Mouse (Mus musculus) spleen, postnatal 36 days (tissue): ENCODE measurements around the gene Gm11034.
A peak's percentile ranks its signal among the peaks of the same experiment; 100 is the strongest.

ENCODE experiments used
- DNase-seq, 2 experiments: peaks; one replicate each; pipeline ENCODE4 v3.0.0; 2022; ENCODE audit warnings: low spot score in 2 of 2, mixed read lengths in 1 of 2

The Gm11034 gene

DNA sequence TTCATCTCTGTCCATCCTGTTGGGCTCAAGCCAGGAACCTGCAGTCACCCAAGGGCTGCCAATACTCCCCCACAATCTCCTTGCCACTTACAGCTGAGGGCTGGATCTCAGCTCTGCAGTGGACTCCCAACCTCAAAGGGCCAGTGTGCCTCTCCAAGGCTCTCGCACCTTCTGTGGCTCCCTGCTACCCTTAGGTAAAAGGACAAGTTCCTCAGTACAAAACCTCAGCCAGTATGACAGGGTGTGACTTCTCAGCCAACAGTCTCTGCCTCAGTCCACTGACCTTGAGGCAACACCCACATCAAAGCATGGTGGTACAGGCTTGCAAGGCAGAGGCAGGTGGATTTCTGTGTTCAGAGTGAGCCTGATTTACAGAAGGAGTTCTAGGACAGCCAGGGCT is 1.6 kb downstream of the Gm11034 start:
- peak; percentile 59 to 62 for DNase-seq

DNA sequence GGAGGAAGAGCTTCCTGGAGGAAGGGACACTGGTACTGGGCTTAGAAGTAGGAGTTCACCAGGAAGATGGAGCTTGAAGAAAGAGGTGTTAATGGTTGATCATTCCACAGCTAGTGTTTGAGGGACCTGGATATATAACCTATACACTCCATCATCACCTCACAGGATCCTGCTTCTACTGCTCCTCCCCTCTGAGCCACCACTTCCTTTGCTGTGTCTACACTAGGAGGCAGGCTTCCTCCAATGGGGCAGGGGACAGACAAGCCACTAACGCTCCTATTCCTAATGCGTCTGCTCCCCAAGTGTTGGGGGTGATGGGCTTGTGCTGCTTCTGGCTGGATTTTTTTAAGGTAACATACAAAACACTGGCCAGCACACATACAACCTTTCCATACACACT is 2.7 kb downstream of the Gm11034 start:
- no peak for DNase-seq

DNA sequence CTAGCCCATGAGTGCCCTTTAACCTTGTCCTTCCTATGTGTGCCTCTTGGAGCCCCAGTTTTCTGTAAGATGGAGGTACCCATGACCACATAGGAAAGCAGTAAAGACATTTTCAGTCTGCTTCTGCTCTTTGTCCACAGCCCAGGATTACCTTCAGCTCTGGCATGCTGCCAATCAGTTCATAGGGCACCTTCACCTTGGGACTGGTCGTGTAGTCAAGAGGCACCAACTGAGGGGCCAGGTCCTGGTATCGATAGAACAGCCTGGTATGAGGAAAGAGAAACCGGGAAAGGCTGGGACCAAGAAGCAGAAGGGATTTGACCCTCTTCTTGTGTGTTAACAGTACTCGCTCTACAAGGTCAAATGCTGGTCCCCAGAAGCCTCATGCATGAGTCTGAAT is 3.2 kb downstream of the Gm11034 start:
- DNase-seq = no peak

DNA sequence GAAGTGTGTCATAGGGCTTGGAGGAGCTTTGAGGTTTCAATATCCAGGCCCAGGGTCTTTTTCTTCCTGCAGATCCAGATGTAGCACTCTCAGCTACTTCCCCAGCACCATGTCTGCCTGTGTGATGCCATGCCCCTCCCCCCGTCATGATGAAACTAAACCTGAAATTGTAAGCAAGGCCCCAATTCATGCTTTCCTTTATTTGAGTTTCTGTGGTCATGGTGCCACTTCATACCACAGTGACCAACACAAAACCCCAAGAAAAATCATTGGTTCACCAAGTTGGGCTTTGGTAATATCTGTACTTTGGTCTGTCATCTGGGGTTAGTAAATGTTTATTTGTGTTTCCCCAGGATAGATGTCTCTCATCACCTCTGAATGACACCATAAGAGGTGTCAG is 4.9 kb downstream of the Gm11034 start:
- no peak for DNase-seq

DNA sequence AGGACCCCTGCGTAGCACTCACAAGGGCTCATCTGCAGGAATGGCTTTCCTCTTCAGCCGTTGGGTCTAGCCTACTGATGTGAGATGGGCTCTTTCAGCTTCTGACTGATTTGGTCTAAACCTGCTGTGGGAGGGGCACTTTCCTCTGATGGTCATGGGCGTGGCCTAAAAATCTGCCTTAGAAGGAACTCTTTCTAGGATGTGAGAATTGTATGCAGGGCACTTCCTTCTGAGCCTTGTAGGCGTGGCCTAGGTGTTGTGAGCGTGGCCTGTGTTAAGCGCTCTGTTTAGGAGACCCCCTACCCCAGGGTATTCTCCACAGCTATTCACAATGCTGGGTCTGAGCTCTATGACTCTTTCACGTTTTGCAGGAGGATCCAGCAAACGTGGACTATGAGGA is 15.4 kb downstream of the Gm11034 start:
- DNase-seq = no peak

DNA sequence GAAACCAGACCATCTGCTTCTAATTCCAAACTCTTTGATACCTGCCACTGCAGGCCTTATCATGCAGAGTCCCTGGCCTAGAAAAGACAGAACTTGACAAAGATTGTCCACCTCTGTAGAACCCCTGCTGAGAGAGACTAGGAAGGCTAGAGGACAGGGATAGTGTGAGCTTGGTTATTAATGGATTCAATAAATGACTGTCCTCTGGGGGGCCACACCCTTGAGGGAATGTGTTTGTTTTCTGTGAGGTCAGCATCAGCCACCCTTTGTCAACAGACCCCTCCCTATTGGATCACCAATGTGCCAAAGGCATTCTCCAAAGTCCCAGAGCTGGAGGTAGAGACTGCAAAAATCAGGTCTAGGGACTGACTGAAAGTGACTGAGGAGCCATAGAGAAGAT is 21.4 kb downstream of the Gm11034 start:
- no peak for DNase-seq

DNA sequence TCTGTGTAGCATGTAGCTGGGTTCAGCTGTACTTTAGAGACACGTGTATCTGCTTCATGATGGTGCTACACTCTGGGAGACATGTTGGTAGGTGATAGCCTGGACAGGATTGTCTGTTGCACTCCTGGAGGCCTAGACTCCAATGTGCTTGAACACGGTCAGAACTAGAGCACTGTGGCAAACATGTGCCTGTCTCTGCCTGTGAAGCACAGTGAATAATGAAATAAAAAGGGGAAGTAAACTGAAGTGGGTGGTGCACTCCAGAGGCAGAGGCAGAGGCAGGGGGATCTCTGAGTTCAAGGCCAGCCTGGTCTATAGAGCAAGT is 23.3 kb downstream of the Gm11034 start:
- DNase-seq = peak; percentile 53 to 59

DNA sequence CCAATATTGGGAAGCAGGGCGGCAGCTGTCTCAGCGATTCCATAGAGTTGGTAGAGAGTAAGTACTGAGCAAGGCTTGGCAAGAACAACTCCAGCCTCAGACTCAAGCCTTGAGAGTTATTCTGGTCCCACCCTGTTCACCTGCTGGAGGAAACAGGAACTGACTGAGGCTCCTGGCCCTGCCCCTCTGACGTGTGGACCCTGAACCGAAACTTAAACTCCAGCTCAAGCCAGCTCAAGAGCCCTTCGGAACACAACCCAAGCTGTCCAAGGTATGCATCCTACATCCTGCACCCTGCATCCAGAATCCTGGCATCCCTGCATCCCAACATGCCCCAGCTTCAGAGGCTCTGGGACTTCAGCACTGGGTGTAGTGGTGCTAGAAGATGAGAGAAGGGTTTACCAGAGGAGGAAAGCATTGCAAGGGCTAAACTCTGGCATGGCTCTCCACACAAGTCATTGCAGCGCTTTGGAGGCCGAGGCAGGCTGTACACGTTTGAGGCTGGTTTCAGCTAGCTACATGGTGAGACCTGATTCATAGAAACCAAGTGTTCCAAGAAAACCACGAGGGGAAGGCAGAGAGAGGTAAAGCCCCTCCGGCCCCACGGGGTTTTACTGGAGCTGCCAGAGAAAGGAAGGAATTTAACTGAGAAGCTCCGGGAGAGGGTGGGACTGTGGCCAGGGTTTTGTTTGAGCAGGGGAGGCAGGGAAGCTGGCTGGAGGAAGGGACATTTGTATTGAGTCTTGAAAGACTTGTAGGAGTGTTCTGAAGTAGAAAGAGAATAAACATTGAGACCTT is 23.8 kb downstream of the Gm11034 start, which contains the start of gene Hsh2d:
Hsh2d (plus strand) TSS at position 222 of the 798 bp plus-strand sequence.
- peak; percentile 83 to 86 for DNase-seq

DNA sequence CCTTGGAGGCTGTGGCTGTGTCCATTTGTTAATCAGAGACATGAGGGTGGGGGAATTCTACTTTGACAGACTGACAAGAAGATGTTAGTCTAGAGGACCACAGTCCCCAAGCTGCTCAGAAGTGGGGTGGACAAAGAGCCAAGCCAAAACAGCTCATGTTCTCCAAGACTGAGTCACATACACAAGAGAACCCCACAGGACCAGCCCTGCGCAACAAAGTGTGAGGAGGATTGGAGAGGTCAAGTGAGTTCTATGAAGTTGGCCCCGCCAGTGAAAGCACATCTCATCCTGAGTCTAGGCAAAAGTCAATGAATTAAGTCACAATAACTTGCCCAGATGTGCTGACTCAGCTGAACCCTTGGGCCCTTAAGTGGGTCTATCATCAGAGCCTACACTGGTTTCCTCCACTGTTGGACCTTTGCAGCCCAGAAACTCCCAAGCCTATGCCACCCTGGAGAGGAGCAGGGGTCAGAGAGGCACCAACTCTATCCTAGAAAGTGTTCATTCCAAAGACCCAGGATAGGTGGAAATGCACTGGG is 25.6 kb downstream of the Gm11034 start:
- DNase-seq = no peak

DNA sequence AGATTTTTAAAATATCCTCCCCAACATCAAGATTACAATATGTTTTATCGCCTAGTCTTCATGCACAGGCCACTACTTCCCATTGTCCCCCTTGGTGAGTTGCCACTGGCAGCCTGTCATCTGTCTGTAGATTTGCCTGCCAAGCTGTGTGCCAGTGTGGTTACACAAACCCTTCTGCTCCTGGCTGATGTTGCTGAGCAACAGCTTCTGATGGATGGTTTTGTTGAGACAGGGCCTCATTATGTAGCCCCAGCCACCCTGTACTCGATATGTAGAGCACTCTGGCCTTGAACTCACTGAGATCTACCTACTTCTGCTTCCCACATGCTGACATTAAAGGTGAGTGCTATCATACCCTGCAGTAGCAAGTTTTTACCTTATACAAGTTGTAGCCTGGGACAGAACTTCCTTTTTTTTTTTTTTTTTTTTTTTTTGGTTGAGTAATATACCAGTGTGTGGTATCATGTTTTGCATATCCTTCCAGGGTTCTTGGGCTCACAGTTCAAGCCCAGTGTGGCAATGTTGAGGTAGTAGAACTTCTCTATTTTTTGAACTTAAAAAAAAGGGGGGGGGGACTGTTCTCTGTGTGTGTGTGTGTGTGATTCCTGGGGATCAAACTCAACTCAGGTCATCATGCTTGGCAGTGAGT is 29.8 kb downstream of the Gm11034 start:
- DNase-seq = peak; percentile 72 to 80

DNA sequence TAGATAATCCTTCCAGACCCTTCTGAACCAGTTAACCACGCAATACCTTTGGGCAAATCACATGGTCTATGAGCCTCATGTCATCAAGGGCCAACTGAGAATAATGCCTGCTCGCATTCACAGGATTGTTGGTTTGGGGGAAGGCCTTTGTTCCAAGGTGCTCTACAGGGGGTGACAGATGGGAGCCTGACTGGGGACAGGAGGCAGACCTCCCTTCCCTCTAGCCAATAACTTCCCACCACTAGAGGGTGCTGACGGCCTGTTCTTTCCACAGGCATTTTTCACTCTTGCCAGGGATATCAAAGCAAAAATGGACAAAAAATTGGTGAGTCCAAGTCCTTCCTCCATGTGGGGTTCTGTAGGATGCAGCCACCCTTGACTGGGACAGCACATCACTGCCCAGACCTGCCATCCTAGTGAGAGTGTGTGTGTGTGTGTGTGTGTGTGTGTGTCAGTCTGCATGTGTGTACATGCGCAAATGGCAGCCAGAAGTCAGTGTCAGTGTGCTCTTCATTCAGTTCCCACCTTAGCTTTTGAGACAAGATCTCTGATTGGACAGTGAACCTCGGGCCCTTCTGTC is 36.0 kb downstream of the Gm11034 start:
- peak; percentile 69 to 75 for DNase-seq

DNA sequence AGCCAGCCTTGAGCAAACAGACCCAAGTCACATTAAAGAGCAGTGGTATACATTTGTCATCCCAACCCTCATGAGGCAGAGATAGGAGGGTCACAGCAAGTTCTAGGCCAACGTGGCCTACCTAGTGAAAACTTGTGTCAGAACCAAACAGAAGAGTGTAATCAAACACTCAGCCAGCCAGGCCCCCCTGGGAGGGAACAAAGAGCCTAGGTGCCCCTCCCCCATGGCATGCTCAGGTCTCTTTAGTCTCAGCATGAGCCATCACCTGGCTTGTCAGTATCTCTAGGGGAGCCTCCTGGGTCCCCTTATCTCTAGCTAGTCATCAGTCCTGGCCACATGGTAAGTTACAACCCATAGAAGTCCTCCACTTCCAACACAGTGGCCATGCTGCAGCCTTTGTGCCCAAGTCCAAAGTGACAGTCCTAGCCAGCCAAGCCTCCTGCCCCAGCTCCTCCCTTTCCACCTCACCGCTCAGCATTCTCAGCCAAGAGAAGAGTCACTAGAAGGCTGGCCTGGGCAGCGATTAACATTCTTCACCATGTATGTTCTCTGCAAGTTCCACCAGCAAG is 43.7 kb downstream of the Gm11034 start:
- peak; percentile 24 to 40 for DNase-seq

DNA sequence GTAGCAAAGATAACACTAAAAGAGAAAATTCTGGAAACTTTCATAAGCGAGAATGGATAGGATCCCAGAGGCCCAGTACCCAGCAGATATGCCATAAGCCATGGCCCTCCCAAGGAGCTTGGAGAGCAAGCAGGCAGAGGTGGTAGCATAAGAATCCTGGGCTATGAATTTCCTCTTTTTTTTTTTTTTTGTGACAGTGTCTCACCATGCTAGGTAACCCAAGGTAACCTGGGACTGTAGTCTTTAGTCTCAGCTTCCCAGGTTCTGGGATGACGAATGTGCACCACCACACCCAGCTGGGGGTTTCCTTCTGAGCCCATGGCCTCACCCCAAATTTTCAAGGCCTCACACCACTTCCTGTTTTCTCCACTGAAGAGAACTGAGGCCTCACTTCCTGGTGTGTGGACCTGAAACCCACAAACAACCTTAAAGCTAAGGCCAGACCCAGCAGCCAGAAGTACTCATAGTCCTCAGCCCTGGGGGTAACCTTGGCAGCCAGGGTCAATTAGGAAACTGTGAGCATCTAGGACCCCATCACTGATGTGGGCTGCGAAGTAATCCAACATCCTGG is 44.3 kb downstream of the Gm11034 start:
- peak; percentile 90 to 92 for DNase-seq
